Mouse (Mus musculus) embryonic facial prominence, embryonic 12.5 days (tissue): Measurements from ENCODE around the gene Nhsl1. TPM values are rescaled to one million over a fixed set of nuclear protein-coding genes. Genes with fewer than 3 reads are reported as not detected.
A peak's percentile ranks its signal among the peaks of the same experiment; 100 is the strongest.

Experiments used
- ATAC-seq: fragments of 200-750 bp; cut with Nextera tagmentation; 2 replicates; pipeline ENCODE4 v1.8.0; 2017; ENCODE audit not compliant: insufficient number of reproducible peaks, insufficient read depth, low FRiP score, low TSS enrichment
- H3K27ac ChIP-seq: fragments of 300-500 bp; sonication (generic); 2 replicates; pipeline ENCODE4 v1.5.1; 2016; ENCODE audit warnings: mild to moderate bottlenecking
- H3K27me3 ChIP-seq: fragments of 300-500 bp; sonication (generic); 2 replicates; pipeline ENCODE4 v1.6.1; 2016; ENCODE audit warnings: mild to moderate bottlenecking, moderate library complexity
- H3K36me3 ChIP-seq: fragments of 300-500 bp; sonication (generic); 2 replicates; pipeline ENCODE4 v1.6.1; 2016; ENCODE audit warnings: mild to moderate bottlenecking
- H3K4me1 ChIP-seq: fragments of 300-500 bp; sonication (generic); 2 replicates; pipeline ENCODE4 v1.6.1; 2016
- H3K4me2 ChIP-seq: fragments of 300-500 bp; sonication (generic); replicated peaks from 2 replicates; pipeline ENCODE4 v1.6.1; 2016; ENCODE audit warnings: mild to moderate bottlenecking, moderate library complexity
- H3K4me3 ChIP-seq: fragments of 300-500 bp; sonication (generic); 2 replicates; pipeline ENCODE4 v1.5.1; 2016; ENCODE audit warnings: mild to moderate bottlenecking
- H3K9ac ChIP-seq: fragments of 300-500 bp; sonication (generic); 2 replicates; pipeline ENCODE4 v1.6.1; 2016; ENCODE audit warnings: mild to moderate bottlenecking, moderate library complexity
- H3K9me3 ChIP-seq: fragments of 300-500 bp; sonication (generic); 2 replicates; pipeline ENCODE4 v1.6.1; 2016; ENCODE audit warnings: mild to moderate bottlenecking, moderate library complexity
- WGBS: fragments of 180-500 bp; shearing (Covaris S2); methylation state at CpG from one replicate; pipeline ENCODE4 v1.1.7; 2016; 5-methylcytosine and 5-hydroxymethylcytosine counted together
- polyA plus RNA-seq: library from polyadenylated mRNA; unstranded; fragments of >200 nt; fragmentation: Nextera tagmentation; extraction: Ambion mirVana; gene quantifications from 2 replicates; pipeline ENCODE4 v1.2.1, GENCODE M21; 2016

The Nhsl1 gene
- polyA plus RNA-seq, 1 experiment from 2014 or later = 10.2 TPM

DNA sequence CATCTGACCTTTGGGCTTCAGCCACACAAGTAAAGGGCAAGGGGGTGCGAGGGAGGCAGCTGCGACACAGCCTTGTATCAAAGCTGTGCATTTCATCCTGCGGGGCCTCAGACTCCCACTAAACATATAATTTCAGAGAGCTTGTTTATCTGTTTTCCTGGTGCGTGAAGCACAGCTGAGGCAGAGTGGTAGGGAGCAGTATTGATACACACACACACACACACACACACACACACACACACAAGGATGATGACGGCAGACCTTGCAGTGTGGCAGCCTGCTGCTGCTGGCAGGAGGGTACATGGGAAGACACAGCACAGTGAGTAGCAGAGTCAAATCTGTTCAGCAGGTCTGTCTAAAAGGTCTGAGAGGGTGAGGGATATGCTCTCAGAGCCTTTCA, 85.9 kb downstream of the Nhsl1 start:
- no peaks in the 10 kb centered on the region for H3K36me3 ChIP-seq
- H3K9me3 ChIP-seq = no peaks in the 10 kb centered on the region
- ATAC-seq = no peak
- no peak overlapping the region for H3K9ac ChIP-seq
- H3K4me3 ChIP-seq = no peak overlapping the region
- H3K27me3 ChIP-seq = no peaks in the 10 kb centered on the region
- H3K4me1 ChIP-seq = peaks cover 26% of the 10 kb centered on the region
- H3K27ac ChIP-seq = no peak overlapping the region
- 51% methylated on average over 5 of the region's 5 CpGs for WGBS
- H3K4me2 ChIP-seq = no peak overlapping the region

DNA sequence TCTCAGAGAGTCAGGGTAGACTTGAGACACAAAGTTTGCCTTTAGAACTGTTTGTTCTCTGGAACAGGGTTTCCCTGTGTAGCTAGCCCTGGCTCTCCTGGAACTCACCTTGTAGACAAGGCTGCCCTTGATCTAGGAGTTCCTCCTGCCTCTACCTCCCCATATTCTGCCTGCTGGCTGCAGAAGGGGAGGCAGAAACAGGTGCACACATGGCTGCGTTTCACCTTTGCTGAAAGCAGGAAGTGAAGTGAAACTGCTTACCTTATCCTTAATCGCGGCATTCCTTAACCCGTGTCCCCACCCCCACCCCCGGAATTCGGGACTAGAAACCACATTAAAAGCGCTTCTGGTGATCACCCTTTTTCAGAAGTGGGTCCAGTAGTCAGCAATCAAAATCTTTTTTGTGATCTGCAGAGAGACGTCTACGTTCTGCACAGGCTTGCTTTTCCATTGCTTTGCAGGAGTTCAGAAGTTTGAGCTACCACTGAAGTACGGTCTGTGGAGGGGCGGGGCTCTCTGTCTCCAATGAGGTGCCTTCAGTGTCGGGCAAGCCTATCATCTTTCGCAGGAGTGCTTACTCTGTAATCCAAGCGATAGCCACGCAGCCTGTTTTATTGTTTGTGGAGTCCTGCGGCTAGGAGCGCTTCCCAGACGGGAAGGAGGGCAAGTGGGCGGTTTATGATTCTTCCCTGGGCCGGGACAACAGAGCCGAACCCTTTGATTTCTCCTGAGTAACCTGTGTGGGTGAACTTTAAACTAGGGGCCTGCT, 88.5 kb downstream of the Nhsl1 start:
- peak; percentile 86 for ATAC-seq
- Histone ChIP-seq H3K4me3 (peak overlapping the region; percentile 47), H3K4me2 (peak overlapping the region; percentile 60), H3K27ac (peak overlapping the region; percentile 46), H3K27me3 (no peaks in the 10 kb centered on the region), H3K36me3 (no peaks in the 10 kb centered on the region), H3K9ac (peak overlapping the region; percentile 49), H3K4me1 (peaks cover 30% of the 10 kb centered on the region), H3K9me3 (no peaks in the 10 kb centered on the region)
- WGBS = under 1% methylated on average over 21 of the region's 21 CpGs

DNA sequence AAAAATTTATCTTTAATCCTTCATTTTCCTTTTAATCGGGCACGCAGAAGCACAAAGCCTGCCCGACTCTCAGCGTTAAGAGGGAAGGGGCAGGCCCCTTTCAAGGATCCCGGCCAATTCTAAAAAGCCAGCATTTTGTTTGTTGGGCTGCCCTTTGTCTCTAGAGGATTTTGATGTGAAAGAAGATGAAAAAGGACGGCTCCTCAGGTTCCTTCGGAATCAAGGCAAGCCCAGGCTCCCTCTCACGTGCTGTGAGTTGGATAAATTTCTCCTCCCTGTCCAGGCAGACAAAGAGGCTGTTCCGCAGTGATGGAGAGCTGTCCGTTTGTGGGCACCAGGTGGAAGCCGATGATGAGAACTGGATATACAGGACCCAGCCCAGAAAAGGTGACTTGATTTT, 89.3 kb downstream of the Nhsl1 start:
- Histone ChIP-seq H3K4me1 (peaks cover 30% of the 10 kb centered on the region), H3K27me3 (no peaks in the 10 kb centered on the region), H3K9ac (peak overlapping the region; percentile 49), H3K9me3 (no peaks in the 10 kb centered on the region), H3K36me3 (no peaks in the 10 kb centered on the region), H3K4me2 (peak overlapping the region; percentile 60), H3K4me3 (peak overlapping the region; percentile 47), H3K27ac (peak overlapping the region; percentile 42; the same call in 1 of the 2 replicates)
- WGBS = 4% methylated on average over 11 of the region's 11 CpGs
- ATAC-seq = no peak

DNA sequence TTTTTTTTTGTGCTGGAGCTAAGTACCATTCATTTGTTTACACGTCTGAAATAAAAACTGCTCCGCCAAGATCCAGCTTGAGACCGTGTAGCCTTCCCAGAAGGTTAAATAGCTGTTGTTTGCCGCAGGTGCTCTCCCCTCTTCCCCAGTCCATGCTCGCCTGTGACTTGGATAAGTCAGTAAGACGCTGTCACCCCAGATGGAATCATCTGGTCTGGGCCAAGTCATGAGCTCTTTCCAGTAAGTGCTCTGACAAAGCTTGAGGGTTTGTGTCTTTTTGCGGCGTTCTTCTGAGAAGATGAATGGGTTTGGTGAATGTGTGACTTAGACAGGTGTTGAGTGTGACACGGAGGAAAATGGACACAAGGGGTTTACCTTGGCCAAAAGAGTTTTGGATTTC, 89.8 kb downstream of the Nhsl1 start:
- WGBS = 33% methylated on average over 9 of the region's 9 CpGs
- Histone ChIP-seq H3K4me3 (peak overlapping the region; percentile 47), H3K4me1 (peaks cover 30% of the 10 kb centered on the region), H3K9me3 (no peaks in the 10 kb centered on the region), H3K27ac (no peak overlapping the region), H3K27me3 (no peaks in the 10 kb centered on the region), H3K9ac (peak overlapping the region; percentile 49), H3K36me3 (no peaks in the 10 kb centered on the region), H3K4me2 (peak overlapping the region; percentile 60)
- no peak for ATAC-seq

DNA sequence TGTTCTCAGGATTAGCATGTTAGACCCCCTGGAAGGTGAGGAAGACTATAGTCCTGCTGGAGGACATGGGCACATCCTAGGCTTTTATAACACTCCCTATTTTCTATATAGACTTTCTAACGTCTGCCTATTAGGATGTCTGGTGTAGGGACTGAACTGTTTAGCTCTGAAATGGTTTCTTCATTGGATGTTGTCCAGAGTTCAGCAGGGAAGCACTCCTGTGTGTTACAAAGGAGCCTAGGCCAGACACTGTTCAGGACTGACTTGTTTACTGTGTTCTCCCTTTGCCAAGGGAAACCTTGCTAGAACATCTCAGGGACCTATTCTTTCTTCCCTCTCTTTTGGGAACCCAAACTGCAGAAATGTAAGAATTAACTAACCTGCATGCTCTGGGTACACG, 90.3 kb downstream of the Nhsl1 start:
- Histone ChIP-seq H3K4me2 (peak overlapping the region; percentile 60), H3K9me3 (no peaks in the 10 kb centered on the region), H3K4me1 (peaks cover 30% of the 10 kb centered on the region), H3K27ac (no peak overlapping the region), H3K9ac (peak overlapping the region; percentile 49; the same call in 1 of the 2 replicates), H3K27me3 (no peaks in the 10 kb centered on the region), H3K36me3 (no peaks in the 10 kb centered on the region), H3K4me3 (peak overlapping the region; percentile 47)
- 37% methylated on average over 2 of the region's 2 CpGs for WGBS
- ATAC-seq = no peak

DNA sequence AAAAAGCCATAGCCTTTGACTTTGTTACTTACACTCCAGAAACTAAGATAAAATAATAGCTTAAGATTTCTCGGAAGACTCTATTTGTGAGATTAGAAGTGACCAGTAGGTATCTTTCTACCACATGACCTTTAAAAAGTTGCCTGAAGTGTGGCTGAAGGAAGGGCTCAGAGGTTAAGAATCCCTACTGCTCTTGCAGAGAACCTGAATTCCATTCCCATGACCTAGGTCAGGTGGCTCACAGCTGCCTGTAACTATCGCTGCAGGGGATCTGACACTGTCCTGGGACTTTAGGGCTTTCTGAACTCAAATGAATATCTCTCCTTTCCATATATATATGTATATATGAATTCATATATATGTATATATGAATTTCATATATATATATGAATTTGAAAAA, 92.5 kb downstream of the Nhsl1 start:
- 56% methylated on average over 2 of the region's 2 CpGs for WGBS
- no peaks in the 10 kb centered on the region for H3K27me3 ChIP-seq
- no peak for ATAC-seq
- H3K9ac ChIP-seq = no peak overlapping the region
- H3K27ac ChIP-seq = no peak overlapping the region
- H3K4me3 ChIP-seq = no peak overlapping the region
- no peaks in the 10 kb centered on the region for H3K36me3 ChIP-seq
- no peaks in the 10 kb centered on the region for H3K9me3 ChIP-seq
- peaks cover 37% of the 10 kb centered on the region for H3K4me1 ChIP-seq
- no peak overlapping the region for H3K4me2 ChIP-seq

DNA sequence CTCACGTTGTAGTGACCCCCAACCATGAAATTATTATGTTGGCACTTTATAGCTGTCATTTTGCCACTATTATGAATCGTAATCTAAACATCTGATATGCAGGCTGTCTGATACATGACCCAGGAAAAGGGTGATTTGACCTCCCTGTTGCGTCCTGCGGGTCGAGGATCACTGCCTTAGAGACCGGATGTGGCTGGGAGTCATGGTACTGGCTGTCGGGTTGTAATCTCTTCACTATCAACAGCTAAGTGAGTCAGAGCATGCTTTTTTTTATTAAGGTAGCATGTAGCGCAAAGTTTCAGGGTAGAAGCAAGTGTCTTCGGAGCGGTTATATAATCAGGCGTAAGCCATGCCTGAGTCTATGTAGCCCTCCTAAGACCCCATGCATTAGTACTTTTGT, 97.2 kb downstream of the Nhsl1 start:
- no peak for ATAC-seq
- no peak overlapping the region for H3K4me3 ChIP-seq
- no peaks in the 10 kb centered on the region for H3K36me3 ChIP-seq
- H3K27ac ChIP-seq = no peak overlapping the region
- H3K4me1 ChIP-seq = peaks cover 45% of the 10 kb centered on the region
- H3K9ac ChIP-seq = no peak overlapping the region
- no peak overlapping the region for H3K4me2 ChIP-seq
- WGBS = 86% methylated on average over 11 of the region's 11 CpGs
- no peaks in the 10 kb centered on the region for H3K27me3 ChIP-seq
- no peaks in the 10 kb centered on the region for H3K9me3 ChIP-seq

DNA sequence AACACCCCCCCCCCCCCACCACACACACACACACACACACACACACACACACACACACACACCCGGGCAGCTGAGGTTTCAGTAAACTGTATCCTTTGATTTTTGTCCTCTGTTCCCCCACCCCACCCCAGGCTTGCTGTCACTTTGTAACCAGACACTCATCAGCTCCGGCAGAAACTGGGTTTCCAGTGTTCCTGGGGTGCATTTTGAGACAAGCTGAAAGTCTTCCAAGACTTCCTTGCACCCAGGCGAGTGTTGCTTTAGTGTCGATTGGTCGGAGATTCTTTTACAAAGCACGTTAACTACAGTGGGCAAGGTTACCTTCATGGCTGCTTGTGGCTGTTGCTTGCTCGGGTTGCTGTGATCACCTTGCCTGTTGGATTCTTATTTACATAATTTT, 99.4 kb downstream of the Nhsl1 start:
- WGBS = 18% methylated on average over 7 of the region's 7 CpGs
- peak; percentile 57; the same call in 1 of the 2 replicates for ATAC-seq
- Histone ChIP-seq H3K9me3 (no peaks in the 10 kb centered on the region), H3K4me3 (no peak overlapping the region), H3K4me1 (peaks cover 46% of the 10 kb centered on the region), H3K4me2 (0 out of 2 replicates have a peak overlapping the region, but pooled peaks have one; percentile 15), H3K27me3 (no peaks in the 10 kb centered on the region), H3K27ac (peak overlapping the region; percentile 46; the same call in 1 of the 2 replicates), H3K9ac (no peak overlapping the region), H3K36me3 (no peaks in the 10 kb centered on the region)

DNA sequence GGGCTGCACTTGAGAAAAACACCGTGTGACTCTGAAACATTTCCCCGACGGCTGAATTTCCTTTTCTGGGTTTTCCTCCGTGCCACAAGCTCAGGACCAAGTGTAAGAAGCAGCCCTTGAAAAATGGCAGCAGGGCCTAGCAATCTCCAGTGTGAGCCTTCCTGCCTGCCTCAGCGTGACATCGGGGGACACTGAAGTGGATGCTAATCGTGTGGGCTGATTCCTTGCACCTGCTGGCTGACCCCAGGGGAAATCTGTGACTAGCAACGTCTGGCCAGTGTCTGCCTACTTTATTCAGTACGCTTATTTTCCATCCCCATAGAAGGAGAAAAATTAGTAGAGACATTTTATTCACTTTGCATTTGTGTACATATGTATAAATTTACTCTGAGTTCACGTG, 100.7 kb downstream of the Nhsl1 start:
- Histone ChIP-seq H3K27ac (0 out of 2 replicates have a peak overlapping the region, but pooled peaks have one; percentile 11), H3K27me3 (no peaks in the 10 kb centered on the region), H3K4me1 (peaks cover 43% of the 10 kb centered on the region), H3K4me3 (no peak overlapping the region), H3K9ac (no peak overlapping the region), H3K9me3 (no peaks in the 10 kb centered on the region), H3K4me2 (no peak overlapping the region), H3K36me3 (no peaks in the 10 kb centered on the region)
- WGBS = 60% methylated on average over 10 of the region's 10 CpGs
- ATAC-seq = no peak

DNA sequence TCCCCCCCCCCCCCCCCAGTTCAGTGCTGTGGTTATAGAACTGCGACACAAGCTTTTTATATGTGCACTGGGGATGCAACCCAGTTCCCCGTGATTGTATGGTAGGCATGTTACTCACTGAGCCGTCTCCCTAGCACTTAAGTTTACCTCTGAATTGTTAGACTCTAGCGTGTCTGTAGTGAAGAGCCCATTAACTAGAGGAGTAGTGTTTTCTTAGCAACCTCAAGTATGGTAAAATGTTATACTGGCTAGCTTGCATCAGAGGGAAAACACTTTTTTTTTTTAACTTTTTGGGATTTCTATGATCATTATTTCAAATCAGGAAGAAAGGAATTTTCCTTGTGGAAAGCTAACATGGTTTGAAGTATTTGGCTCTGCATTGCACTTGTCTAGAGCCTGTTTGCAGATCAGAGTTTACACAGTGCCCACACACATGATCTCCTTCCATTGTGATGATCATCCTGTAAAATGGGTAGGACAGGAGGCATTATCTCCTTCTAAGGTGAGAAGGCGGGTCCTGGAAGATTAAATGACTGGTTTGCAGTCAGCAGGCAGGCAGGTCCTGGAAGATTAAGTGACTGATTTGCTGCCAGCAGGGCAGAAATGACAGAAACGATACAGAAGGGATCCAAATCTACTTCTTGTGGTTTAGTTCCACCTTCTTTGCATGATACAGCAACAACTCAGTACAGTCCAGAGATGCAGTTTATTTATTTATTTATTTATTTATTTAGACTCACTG, 101.6 kb downstream of the Nhsl1 start:
- peaks cover 40% of the 10 kb centered on the region for H3K4me1 ChIP-seq
- H3K27ac ChIP-seq = no peak overlapping the region
- ATAC-seq = no peak
- no peak overlapping the region for H3K4me2 ChIP-seq
- H3K27me3 ChIP-seq = no peaks in the 10 kb centered on the region
- WGBS = 87% methylated on average over 6 of the region's 6 CpGs
- no peaks in the 10 kb centered on the region for H3K9me3 ChIP-seq
- H3K4me3 ChIP-seq = no peak overlapping the region
- no peak overlapping the region for H3K9ac ChIP-seq
- H3K36me3 ChIP-seq = no peaks in the 10 kb centered on the region

DNA sequence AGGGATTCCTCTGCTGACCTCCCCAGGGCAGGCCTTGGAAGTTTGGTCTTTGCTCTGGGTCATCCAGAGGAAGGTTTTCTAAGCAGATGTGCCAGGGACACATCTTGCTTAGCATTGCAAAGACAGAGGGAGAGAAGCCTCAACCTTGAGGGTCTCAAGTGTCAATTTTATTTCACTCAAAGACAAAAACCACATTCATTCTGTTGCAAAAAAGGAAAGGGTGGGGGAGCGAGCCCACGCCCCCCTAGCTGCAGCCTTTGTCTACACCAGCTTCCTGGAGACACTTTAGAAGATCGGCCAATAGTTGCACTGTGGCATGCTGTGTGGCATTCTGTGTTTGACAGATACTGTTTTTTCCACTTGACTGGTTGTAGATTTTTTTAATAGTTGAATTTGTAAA, 104.2 kb downstream of the Nhsl1 start:
- H3K36me3 ChIP-seq = no peaks in the 10 kb centered on the region
- H3K4me2 ChIP-seq = no peak overlapping the region
- no peak overlapping the region for H3K4me3 ChIP-seq
- ATAC-seq = no peak
- no peaks in the 10 kb centered on the region for H3K27me3 ChIP-seq
- 34% methylated on average over 3 of the region's 3 CpGs for WGBS
- peaks cover 22% of the 10 kb centered on the region for H3K4me1 ChIP-seq
- no peaks in the 10 kb centered on the region for H3K9me3 ChIP-seq
- no peak overlapping the region for H3K27ac ChIP-seq
- H3K9ac ChIP-seq = no peak overlapping the region

DNA sequence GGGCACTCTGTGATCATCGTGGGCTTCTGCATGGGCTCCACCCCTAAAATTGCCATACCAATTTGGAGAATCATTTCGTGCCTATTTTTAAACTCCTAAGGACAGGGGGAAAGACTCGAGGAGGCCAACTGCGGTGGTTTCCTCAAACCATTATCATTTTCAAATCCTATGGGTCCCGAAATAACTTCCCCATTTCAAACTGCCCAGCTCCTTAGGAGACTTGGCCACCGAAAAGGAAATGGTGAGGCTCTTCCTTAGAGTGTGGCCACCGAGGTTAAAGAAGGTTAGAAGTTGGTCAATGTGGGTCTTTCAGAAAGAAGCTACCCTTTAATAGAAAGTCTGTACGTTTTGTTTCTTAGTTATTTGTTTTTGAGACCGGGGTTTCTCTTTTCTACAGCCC, 104.8 kb downstream of the Nhsl1 start:
- no peak for ATAC-seq
- Histone ChIP-seq H3K36me3 (0 out of 2 replicates have a peak, but pooled peaks cover under 1% of the 10 kb centered on the region), H3K27me3 (no peaks in the 10 kb centered on the region), H3K9me3 (no peaks in the 10 kb centered on the region), H3K4me3 (no peak overlapping the region), H3K27ac (no peak overlapping the region), H3K4me1 (0 out of 2 replicates have a peak, but pooled peaks cover 16% of the 10 kb centered on the region), H3K9ac (no peak overlapping the region), H3K4me2 (no peak overlapping the region)
- 66% methylated on average over 9 of the region's 9 CpGs for WGBS
